Mouse (Mus musculus) CH12.LX (cell line): ENCODE results near the gene Sf3a1.

Source experiments
- CTCF ChIP-seq, 2 experiments: IDR thresholded peaks in 1 of 2; conservative IDR thresholded peaks in 1 of 2; 2 replicates each; pipeline ENCODE4 v1.5.1; 2011 to 2012; ENCODE audit warnings: low read depth in 2 of 2, low read length in 2 of 2, improper control_type of control experiment in 1 of 2, inconsistent platforms in 1 of 2, mild to moderate bottlenecking in 1 of 2, moderate library complexity in 1 of 2
- GABPA ChIP-seq: IDR thresholded peaks from 2 replicates; pipeline ENCODE4 v1.6.1; 2012; ENCODE audit warnings: low read depth, low read length, improper control_type of control experiment, inconsistent platforms; ENCODE audit not compliant: insufficient replicate concordance
- POLR2A ChIP-seq: IDR thresholded peaks from 2 replicates; pipeline ENCODE4 v1.6.1; 2011; ENCODE audit warnings: low read depth, mild to moderate bottlenecking, improper control_type of control experiment, low read length

- TF ChIP-seq POLR2A: no peak
- TF ChIP-seq CTCF (conservative IDR thresholded peaks at IDR 0.05 in 1 of 2, IDR thresholded peaks at IDR 0.05 in 1 of 2; ENCODE audit: low read depth in 2 of 2, low read length in 2 of 2): peak; percentile 55 to 99; a peak in 3 of 4 replicates
- TF ChIP-seq GABPA: no peak
Observed at GRCm38 (mm10) chr11:4219317-4219751, 59.2 kb downstream of the Sf3a1 start.
